Mouse (Mus musculus): ENCODE measurements around the gene Tex101. TPM values are rescaled to one million over a fixed set of nuclear protein-coding genes. Genes with fewer than 3 reads are reported as not detected.
A peak's percentile ranks its signal among the peaks of the same experiment; 100 is the strongest.
"Not testable (repeated sequence)": the region's sequence is repeated elsewhere in the genome, so short reads cannot be mapped to it uniquely, and the experiment has no call there.

Gene Tex101
- total RNA-seq, 2 experiments from 2014 or later, result not detected

GRCm38 (mm10) chr7:24630116-24630880, 46.2 kb downstream of the Tex101 start:
- DNase-seq, result no peak

GRCm38 (mm10) chr7:24629672-24630071, 46.8 kb downstream of the Tex101 start:
- no peak for DNase-seq

DNA sequence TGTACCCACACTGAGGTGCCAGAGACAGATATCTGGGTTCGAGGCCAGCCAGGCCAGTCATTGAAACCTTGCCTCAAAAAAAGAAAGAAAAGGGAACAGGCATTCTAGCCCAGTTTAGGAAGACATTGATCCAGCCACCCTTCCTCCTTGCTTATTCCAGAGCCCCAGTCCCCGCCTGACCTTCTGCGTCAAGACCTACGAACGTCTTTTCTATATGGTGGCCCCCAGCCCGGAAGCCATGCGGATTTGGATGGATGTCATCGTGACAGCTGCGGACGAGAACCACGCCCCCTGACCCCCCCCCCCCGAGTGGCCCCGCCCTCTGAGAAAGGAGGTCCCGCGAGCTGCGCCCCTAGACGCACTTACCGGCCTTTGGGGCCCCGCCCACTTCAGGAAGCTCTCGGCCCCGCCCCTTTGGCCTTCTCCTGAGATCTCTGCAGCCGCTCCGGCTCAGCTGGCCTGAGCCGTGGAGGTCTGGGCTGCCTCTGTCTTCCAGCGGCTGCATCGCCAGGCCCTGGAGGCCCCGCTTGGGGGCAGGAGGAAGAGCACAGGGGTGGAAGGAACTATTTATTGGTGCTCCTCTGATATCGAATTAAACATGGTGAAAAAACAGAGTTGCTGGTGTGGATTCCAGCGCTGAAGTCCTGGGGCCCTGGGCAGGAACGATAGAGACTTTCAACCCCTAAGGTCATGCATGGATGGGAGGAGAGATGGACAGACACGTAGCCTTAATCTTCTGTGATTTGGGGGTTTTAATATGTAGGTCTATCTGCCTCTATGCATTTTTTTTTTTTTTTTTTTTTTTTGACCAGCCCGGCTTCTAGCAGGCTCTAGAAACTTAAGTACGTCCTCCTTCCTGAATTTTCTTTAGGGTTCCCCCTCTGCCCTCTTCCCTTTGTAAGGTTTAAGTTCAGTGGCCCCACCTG, 47.5 kb downstream of the Tex101 start:
- DNase-seq, result peak; percentile 86

- DNase-seq, result no peak
These were observed 53.5 kb downstream of the Tex101 start for GRCm38 (mm10) chr7:24622967-24623366.

- DNase-seq, result no peak
These were observed 55.3 kb downstream of the Tex101 start for GRCm38 (mm10) chr7:24621193-24621592.

- DNase-seq, result no peak
These were observed 56.6 kb downstream of the Tex101 start for GRCm38 (mm10) chr7:24619671-24620397.

DNA sequence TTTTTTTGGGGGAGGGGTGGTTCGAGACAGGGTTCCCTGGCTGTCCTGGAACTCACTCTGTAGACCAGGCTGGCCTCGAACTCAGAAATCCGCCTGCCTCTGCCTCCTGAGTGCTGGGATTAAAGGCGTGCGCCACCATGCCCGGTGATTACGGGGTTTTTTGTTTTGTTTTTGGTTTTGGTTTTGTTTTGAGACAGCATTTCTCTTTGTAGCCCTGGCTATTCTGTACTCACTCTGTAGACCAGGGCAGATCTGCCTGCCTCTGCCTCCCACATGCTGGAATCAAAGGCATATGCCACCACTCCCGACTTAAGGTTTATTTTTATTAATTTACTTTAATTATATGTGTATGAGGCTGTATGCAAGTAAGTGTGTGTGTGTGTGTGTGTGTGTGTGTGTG, 58.1 kb downstream of the Tex101 start:
- not testable (repeated sequence) for DNase-seq

Other genes with a start within 250 kb of the Tex101 start
- gene Irgc1, start 224.4 kb downstream of the Tex101 start, total RNA-seq (2021), result under 1 TPM in 1 of 2 experiments, not detected in 1; 0.21 TPM
- gene Plaur, start 214.2 kb downstream of the Tex101 start, total RNA-seq (2021), result 1 to 10 TPM; 2.0 to 3.0 TPM
- gene Cadm4, start 194.7 kb downstream of the Tex101 start, total RNA-seq (2021), result 10 to 100 TPM; 14.7 to 17.4 TPM
- gene Zfp428, start 169.7 kb downstream of the Tex101 start, total RNA-seq (2021), result 10 to 100 TPM; 11.4 to 11.6 TPM
- gene AC161166.1, start 164.2 kb downstream of the Tex101 start, total RNA-seq (2021), result not detected
- 10 to 100 TPM; 12.8 to 15.3 TPM for gene Irgq, start 146.0 kb downstream of the Tex101 start, total RNA-seq (2021)
- gene Pinlyp, start 130.6 kb downstream of the Tex101 start, total RNA-seq (2021), result not detected
- 10 to 100 TPM; 22.5 to 26.3 TPM for gene Xrcc1, start 130.4 kb downstream of the Tex101 start, total RNA-seq (2021)
- 10 to 100 TPM in 1 of 2 experiments, 1 to 10 TPM in 1; 9.4 to 10.0 TPM for gene Ethe1, start 89.1 kb downstream of the Tex101 start, total RNA-seq (2021)
- under 1 TPM; 0.59 to 0.95 TPM for gene Zfp575, start 89.0 kb downstream of the Tex101 start, total RNA-seq (2021)
- gene Phldb3, start 65.9 kb downstream of the Tex101 start, total RNA-seq (2021), result under 1 TPM; 0.77 to 0.80 TPM
- gene Lypd3, start 40.1 kb downstream of the Tex101 start, total RNA-seq (2021), result not detected
- not detected for gene BC049730, start 32.6 kb upstream of the Tex101 start, total RNA-seq (2021)
- gene Gm4763, start 50.2 kb upstream of the Tex101 start, total RNA-seq (2021), result not detected
- gene Cd177, start 83.6 kb upstream of the Tex101 start, total RNA-seq (2021), result under 1 TPM in 1 of 2 experiments, not detected in 1; 0.77 TPM
- not detected for gene Ceacam10, start 100.5 kb upstream of the Tex101 start, total RNA-seq (2021)
- 1 to 10 TPM in 1 of 2 experiments, not detected in 1; 1.7 TPM for gene Gm9844, start 185.5 kb upstream of the Tex101 start, total RNA-seq (2021)
- not detected for gene Lypd4, start 193.3 kb upstream of the Tex101 start, total RNA-seq (2021)
- not detected for gene Dmrtc2, start 193.4 kb upstream of the Tex101 start, total RNA-seq (2021)
- 100 to 1,000 TPM; 680 to 704 TPM for gene Rps19, start 207.7 kb upstream of the Tex101 start, total RNA-seq (2021)
- 1 to 10 TPM in 1 of 2 experiments, under 1 TPM in 1; 0.21 to 1.6 TPM for gene Cd79a, start 220.7 kb upstream of the Tex101 start, total RNA-seq (2021)
- 10 to 100 TPM; 40.7 to 64.0 TPM for gene Arhgef1, start 226.2 kb upstream of the Tex101 start, total RNA-seq (2021)

Measured in gastrocnemius, postnatal 10 days (tissue).